Mouse (Mus musculus) ovary, postnatal 14 days (tissue): Measurements from ENCODE around the gene Pip5k1a.
"Not testable (repeated sequence)": the region's sequence is repeated elsewhere in the genome, so short reads cannot be mapped to it uniquely, and the experiment has no call there.

Experiments used
- DNase-seq: peaks from one replicate; pipeline ENCODE4 v3.0.0; 2022; ENCODE audit warnings: low spot score

Gene Pip5k1a

DNA sequence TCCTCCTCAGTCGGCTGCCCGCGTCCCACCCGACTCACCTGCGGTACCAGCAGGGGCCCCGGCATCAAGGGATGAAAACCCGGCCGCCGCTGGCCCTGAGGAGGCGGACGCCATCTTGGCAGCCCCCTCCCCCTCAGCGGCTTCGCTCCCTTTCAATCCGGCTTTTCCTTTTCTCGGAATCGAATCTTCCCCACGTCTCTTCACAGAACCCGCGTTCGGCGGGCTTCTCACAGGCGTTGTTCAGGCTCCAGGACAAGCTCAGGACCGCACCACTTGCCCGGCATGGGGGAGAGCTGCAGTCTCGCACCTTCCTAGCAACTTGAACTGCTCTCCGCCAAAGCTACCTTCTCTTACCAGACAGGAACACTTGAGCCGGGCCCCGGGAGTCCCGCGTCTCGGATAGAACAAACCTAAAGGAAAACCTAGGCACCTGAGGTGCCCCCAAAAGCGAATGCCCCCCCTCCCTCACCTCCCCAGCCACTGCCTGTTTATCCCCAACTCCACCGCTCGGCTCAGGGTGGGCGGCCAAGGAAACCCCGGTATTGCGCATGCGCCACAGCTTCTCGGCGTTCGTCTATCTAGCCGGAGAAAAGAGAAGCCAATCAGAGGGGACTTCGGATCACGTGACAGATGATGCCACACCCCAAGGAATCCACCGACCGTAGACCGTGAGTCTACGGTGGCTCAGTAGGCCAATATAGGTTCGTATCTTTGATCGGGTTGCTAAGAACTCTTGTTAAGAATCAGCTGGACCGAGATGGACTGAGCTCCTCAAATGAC lies at the start of gene Pip5k1a:
Gene Pip5k1a, minus strand, starts transcription at position 593 of the 780 bp plus-strand sequence.
- peak; percentile 87 for DNase-seq

GRCm38 (mm10) chr3:95153874-95154273 lies 47.1 kb upstream of the Pip5k1a start:
- DNase-seq, result no peak

DNA sequence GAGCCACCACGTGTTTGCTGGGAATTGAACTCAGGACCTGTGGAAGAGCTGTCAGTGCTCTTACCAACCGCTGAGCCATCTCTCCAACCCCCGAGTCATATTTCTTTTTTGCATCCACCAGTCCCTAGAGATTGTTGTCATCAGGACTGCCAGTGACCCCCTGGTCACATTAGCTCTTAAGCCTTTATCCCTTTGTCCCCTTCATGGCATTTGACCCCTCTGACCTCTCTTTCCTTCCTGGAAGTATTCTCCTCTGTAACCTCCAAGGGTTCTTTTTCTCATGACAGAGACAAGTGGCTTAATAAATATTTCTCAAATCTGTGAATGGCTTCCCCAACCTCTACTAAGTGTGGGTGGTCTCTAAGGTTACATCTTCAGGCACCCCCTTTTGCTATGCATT lies 41.2 kb upstream of the Pip5k1a start:
- DNase-seq, result no peak

- peak; percentile 87 for DNase-seq
Measured at GRCm38 (mm10) chr3:95142617-95143011, 35.9 kb upstream of the Pip5k1a start.

- no peak for DNase-seq
Measured at GRCm38 (mm10) chr3:95141952-95142616, 35.4 kb upstream of the Pip5k1a start, which contains the start of gene Tnfaip8l2. Gene Tnfaip8l2, minus strand, starts transcription at chr3:95142360.

GRCm38 (mm10) chr3:95141474-95141873 lies 34.7 kb upstream of the Pip5k1a start:
- no peak for DNase-seq

DNA sequence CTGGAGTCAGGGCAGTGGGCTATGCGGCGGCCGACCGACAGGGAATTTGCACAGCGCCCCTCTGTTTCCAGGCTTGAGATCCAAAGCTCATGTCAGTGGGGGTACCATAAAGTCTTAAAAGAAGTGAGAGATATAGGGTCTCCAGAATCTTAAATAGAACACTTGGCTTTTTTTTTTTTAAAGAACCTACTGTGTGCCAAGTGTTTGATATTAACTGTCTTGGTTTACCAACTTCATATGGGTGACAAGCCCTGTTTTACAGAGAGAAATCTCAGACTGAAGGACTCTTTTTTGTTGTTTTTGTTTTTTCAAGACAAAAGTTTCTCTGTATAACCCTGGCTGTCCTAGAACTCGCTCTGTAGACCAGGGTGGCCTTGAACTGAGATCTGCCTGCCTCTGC lies 34.1 kb upstream of the Pip5k1a start:
- DNase-seq, result no peak

DNA sequence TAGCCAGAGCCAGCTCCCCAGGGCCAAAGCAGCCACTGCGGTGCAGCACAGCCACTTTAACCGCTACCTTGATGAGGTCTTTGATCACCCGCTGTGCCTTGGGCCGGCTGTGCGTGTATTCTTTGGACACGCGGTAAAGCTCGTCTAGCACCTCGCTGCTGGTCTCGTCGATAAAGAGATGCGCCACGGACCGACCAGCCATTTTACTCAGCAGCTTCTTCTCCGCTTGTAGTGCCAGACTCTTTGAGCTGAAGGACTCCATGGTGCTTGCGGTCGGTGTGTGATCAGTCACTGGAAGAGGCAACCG lies 33.5 kb upstream of the Pip5k1a start:
- DNase-seq, result no peak

DNA sequence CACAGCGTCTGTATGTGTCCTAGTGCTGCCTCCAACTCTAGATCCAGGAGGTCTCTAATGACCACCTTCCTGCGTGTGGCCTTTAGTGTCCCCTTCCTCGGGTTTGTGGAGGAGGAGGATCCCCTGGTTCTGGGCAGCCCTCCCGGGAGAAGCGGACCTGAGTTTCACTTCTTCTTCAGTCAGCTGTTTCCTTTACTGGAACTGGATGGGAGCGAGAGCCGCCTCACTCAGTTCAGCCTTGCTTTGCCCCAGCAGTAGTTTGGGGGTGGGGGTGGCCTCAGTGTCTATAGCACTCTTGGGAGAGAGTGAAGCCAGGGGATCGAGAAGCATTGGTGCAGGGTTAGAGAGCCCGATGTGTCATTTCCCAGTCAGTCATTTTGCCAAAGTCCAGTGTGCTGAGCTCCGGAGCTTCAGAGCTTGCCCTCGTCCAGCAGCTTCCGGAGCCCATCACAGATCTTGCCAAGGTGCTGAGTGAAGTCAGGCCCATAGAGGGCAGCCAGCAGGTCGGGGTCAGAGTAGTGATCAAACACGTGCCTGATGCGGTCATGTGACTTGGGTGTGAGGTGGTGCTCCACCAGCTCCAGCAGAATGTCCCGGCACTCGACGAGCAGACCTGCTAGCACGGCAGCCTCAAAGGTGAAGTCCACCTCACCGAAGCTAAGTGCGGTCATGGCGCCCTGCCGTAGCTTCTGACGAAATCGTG lies 33.0 kb upstream of the Pip5k1a start:
- DNase-seq, result no peak

- no peak for DNase-seq
Measured at GRCm38 (mm10) chr3:95136336-95136735, 29.6 kb upstream of the Pip5k1a start.

DNA sequence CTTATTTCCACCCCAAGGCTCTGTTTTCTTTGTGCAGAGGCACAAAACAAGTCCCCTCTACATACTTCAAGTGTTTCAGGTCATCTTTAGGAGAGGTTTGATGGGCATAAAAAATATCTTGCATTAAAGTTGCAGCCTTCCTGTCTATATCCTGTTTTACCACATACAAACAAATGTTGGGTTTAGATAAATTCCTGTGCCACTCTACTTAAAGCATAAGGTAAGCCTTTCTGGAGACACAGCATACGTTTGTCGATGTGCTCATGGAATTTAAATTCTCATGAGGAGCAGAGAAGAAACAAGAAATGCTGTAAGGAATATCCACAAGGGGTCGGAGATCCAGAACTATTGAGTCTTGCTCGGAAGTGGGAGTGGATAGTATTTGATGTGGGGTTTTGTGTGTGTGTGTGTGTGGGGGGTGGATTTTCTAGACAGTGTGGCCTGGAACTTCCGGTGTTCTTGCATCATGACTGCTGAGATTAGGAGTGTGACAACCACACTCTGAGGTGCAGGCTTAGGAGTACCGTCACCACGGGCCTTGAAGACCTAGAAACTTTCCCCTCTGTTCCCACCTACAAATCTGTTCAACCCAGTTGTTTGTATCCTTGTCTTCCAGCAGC lies 28.8 kb upstream of the Pip5k1a start:
- no peak for DNase-seq

- DNase-seq, result peak; percentile 40
Measured at GRCm38 (mm10) chr3:95135023-95135422, 28.3 kb upstream of the Pip5k1a start.

DNA sequence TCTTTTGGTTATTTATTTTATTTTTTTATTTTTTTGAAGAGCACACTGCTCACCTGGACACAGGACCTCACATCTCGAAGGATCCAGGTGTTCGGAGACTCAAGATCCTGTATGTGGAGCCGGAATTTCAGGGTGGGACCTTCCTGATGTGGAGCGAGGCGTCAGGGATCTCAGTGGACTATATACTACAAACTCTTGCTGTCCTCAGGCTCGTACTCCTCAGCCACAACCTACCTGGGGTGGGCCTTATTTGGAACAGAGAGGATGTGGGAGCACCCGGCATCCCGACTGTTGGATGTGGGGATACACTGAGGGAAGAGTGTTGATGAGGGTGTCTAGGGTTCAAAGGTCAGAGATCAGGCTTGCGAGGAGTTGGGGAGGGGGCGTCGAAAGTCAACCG lies 27.4 kb upstream of the Pip5k1a start:
- DNase-seq, result not testable (repeated sequence)

DNA sequence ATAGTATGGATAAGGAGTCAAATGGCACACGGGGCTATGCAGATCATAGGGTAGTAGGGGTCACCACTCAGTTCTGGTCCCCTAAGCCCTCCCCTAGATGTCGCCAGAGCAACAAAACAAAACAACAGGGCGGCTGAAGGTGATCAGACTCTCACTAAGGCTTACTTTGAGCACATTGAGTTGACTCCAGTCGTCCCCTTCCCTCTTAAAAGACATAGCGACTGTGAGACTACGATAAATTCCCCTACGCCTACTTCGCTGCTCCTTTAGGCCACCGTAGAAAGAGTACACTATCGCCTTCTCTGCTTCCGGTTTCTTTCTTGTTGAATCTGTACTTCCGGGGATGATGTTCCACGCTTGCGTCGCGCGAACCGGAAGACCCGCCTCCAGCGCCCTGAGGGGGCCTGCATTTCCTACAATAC lies 27.0 kb upstream of the Pip5k1a start, which contains the start of the genes Scnm1 and Lysmd1:
Gene Scnm1, minus strand, starts transcription at position 332 of the 422 bp plus-strand sequence.
Gene Lysmd1, plus strand, starts transcription at position 409 of the 422 bp plus-strand sequence.
- DNase-seq, result peak; percentile 70

GRCm38 (mm10) chr3:95133176-95133575 lies 26.4 kb upstream of the Pip5k1a start:
- no peak for DNase-seq

GRCm38 (mm10) chr3:95132389-95132788 lies 25.7 kb upstream of the Pip5k1a start:
- DNase-seq, result not testable (repeated sequence)

DNA sequence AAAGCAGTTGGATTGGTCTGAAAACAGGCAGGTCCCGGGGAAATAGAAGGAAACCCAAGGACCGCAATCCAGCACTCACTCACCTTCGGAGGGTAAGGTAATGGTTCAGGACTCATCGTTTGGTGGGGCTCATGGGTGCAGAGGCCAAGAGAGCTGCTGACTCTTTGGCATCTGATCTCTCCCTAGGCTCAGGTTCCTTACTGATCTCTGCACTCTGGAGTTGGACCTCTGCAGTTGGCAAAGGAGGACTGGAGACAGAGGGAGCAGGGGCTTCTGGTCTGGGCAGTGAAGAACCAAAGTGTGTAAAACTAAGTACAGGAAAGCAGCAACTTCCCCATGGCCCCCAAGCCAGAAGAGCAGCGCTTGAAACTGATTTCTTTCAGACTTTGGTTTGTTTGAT lies 23.4 kb upstream of the Pip5k1a start:
- DNase-seq, result no peak

DNA sequence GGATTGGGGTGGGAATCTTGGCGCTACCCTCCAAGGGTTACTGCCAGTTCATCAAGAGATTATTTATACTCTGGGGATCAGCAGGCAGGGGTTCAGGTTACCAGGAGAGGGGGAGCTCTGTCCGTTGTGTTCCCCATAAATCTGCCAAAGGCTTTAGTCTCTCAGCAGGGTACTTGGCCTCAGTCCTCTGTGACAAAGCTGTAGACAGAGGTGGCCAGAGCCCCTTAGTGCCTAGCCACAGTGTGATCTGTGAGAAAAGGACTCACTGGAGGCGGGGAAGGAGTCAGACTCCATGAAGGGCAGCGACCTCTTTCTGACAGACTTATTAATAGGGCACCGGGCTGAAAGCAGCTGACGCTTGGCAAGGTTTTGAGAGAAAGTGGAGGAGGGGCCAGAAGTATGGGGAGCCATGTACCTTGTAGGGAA lies 22.5 kb upstream of the Pip5k1a start:
- no peak for DNase-seq

DNA sequence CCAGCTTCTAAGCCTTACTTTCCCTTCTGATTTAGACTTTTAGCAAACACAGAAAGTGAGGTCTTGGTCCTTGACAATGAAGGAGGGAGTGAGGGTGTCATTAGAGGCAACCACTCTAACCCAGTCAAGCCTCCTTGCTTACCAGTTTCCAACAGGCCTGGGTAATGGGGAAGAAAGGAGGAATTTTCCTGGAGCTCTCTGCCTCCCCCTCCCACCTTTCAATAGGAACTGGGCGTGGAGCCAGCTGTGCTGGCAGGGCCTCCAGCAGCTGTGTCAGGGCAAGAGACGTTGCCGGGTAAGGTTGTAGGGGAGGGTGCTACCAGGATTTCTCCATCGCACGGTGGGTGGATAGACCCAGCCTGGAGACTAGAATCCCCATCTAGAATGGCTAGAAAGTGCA lies 18.2 kb upstream of the Pip5k1a start:
- DNase-seq, result peak; percentile 58

GRCm38 (mm10) chr3:95124246-95124645 lies 17.5 kb upstream of the Pip5k1a start, which contains the start of gene Tmod4:
Gene Tmod4, plus strand, starts transcription at chr3:95124476.
- no peak for DNase-seq

DNA sequence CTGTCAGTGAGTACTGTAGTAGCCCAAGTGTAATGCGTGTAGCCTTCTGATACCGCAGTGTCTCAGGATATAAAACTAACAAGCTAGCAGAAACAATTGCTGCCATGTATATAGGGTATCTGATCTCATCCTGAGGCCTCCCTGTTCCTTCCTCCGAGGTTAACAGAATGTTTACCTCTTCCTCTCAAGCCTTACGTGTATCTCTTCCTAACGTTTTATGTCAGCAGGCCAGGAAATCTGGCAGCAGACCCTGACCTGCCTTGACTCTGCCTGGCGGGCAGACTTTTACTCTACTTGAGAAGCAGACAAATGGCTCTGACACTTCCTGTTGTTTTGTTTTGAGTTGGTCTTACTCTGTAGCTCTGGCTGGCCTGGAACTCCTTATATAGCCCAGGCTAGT lies 14.8 kb upstream of the Pip5k1a start:
- no peak for DNase-seq

DNA sequence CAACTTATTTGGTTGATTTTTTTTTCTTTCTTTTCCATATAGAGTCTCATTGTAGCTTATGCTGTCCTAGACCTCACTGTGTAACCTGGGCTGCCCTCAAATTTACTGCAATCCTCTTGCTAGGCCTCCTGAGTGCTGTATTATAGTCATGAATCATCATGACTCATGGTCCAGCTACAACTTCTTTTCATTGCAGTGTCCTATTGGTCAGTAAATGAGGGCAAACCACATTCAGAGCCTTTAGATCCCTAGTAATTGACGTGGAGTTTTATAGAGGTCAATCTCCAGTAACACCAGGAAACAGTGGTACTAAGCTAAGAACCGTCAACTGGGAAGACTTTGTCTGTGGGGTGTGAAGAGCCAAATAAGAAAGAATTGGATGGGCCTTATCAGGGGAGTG lies 11.0 kb upstream of the Pip5k1a start:
- no peak for DNase-seq
